Mouse (Mus musculus) adrenal gland, adult 18-20 months (tissue): ENCODE data around the gene Taf13. TPM values are rescaled to one million over a fixed set of nuclear protein-coding genes. Genes with fewer than 3 reads are reported as not detected.
"Not testable (repeated sequence)": the region's sequence is repeated elsewhere in the genome, so short reads cannot be mapped to it uniquely, and the experiment has no call there.

Source experiments
- DNase-seq, 2 experiments: peaks; one replicate each; pipeline ENCODE4 v3.0.0; 2021 to 2022; ENCODE audit warnings: low spot score in 2 of 2
- long read RNA-seq, 2 experiments: library from polyadenylated mRNA; stranded (forward); transcript quantifications; one replicate each; pipeline ENCODE4 v2.0.0; 2021
- total RNA-seq, 2 experiments: library from RNA; stranded (reverse); gene quantifications; 1 replicate in 1 of 2; 2 replicates in 1 of 2; pipeline ENCODE4 v1.2.3; 2021

Gene Taf13
- total RNA-seq = 10 to 100 TPM; 29.2 to 30.5 TPM
- long read RNA-seq, experiment 1, transcript Taf13-204 (4 exons, 2,443 nt) = major isoform, 12 of 16 reads
- long read RNA-seq, experiment 1, partial matches to known transcripts = 2 of 16 reads
- long read RNA-seq, experiment 1, other reads (novel, unspliced or antisense) = 1 of 16 reads
- long read RNA-seq, experiment 2, transcript Taf13-204 (4 exons, 2,443 nt) = major isoform, 47 of 53 reads
- long read RNA-seq, experiment 2, partial matches to known transcripts = 1 of 53 reads
- long read RNA-seq, experiment 2, other reads (novel, unspliced or antisense) = 3 of 53 reads

DNA sequence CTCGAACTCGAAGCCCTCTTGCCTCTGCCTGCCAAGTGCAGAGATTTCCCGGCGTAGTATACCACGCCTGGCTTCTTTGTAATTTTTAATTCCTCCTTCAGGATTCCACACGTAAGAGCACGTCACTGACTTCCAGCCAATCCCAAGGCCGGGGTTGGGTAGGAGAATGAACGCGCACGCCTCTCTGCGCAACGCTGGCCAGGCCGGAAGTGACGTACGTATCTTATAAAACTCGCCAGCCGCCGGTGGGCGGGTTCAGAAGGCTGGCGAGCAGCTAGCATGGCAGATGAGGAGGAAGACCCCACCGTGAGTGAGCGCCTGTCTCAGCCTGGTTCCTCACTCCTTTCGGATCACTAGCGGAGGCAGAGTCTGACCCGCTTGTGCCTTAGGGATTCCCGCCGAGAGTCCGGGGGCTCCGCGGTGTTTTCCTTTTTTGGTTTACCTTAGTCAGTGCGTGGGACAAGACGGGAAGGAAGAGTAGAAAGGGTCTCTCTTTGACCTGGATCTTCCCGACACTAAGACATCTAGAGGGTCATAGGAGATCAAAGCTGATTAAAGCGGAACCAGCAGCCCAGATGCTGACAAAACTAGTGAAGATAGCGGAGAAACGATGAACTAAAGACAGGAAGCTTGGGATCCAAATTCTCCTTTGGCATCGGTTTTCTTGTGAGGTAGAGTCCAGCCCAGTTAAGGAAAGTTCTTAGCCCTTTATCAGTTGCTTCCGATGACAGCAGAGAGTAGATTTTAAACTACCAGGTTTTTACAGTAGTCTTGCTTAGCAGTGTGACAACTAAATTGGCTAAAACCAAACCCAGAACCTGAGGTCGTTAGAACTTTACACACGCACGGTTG lies at the start of gene Taf13:
Taf13 (plus strand) TSS at position 256 of the 852 bp plus-strand sequence.
- DNase-seq = peak; percentile 97

DNA sequence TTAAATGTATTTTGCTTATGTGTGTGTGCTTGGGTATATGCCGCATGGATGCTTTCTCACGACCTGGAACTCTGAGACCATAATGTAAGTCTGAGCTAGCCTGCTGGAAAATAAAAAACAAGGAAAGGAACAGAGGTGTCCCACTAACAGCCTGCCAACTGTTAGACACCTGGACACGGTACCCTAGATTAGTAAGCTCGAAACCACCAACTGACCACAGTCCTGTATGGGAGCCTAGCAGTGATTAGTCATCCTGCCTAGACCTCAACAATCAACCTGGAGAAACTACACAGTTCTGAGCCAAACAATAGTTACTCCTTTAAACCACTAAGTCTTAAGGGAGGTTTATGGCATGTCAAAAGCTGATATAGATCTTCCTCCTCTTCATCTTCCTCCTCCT lies 48.1 kb upstream of the Taf13 start:
- no peak for DNase-seq

DNA sequence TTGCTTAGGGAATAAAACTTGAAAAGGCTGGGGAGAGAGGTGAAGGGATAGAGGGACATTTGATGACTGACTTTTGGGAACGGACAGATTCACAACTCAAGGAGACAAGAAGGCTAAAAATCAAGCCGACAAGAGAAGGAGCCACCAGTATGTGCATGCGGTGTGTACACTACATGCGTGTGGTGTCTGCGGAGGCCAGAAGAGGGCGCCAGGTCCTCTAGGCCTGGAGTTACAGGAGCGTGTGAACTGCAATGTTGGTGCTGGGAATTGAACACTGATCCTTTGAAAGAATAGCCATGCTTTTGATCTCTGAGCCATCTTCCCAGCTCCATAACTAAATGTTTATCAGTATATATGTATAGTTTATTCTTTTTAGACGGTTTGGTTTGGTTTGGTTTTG lies 43.0 kb upstream of the Taf13 start:
- DNase-seq = no peak

DNA sequence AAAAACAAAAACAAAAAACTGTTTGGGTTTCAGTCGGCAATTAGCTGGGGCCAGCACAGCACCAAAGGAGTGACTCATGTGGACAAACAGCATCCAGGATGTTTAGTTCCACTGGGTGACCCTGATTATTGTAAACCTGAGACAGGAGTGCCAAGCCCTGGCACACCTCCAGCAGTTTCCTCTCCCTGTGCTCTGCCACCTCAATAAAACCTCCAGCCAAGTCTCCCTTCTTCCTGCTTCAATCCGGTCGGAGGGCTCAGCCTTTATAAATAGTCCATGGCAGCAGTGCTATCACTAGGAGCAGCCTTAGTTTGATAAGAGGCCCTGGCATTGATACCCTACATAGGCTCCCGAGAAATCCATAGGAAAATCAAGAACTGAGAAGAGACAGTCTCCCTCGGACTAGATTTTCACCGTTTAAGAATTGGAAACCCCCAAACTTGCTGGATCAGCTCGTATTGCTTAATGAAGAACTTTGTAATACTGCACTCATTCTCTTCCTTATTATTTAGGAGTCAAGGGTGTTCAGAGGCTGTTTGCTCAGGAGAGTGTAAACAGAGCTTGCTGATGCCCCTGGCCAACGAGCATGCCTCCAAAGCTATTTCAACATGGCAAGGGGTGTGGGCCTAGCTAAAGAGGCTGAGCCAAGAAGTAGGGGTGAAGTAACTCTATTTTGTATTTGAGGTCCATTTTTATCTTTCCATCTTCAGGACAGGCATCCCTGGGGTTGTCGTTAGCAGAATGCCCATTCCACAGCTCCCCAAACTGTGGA lies 38.2 kb upstream of the Taf13 start:
- DNase-seq = no peak

DNA sequence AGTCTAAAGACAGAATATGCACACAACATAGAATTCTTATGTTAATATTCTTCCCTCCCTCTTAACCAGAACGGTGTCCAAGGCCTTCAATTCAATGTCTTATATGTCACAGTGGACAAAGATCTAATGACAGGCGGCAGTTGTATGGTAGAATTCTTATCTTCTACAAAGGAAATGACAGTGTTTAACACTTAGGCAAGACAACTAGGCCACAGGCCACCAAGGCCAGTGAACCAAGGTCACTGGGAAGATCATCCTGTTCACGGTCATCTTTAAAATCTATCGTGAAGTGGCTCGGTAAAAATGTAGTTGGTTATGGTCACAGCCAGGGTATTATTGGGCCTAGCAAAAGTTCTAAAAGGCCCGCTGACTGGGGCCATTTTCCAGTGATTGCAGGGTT lies 37.5 kb upstream of the Taf13 start, which contains the start of gene 1700013F07Rik:
1700013F07Rik (plus strand) TSS at position 200 of the 400 bp plus-strand sequence.
- no peak for DNase-seq

DNA sequence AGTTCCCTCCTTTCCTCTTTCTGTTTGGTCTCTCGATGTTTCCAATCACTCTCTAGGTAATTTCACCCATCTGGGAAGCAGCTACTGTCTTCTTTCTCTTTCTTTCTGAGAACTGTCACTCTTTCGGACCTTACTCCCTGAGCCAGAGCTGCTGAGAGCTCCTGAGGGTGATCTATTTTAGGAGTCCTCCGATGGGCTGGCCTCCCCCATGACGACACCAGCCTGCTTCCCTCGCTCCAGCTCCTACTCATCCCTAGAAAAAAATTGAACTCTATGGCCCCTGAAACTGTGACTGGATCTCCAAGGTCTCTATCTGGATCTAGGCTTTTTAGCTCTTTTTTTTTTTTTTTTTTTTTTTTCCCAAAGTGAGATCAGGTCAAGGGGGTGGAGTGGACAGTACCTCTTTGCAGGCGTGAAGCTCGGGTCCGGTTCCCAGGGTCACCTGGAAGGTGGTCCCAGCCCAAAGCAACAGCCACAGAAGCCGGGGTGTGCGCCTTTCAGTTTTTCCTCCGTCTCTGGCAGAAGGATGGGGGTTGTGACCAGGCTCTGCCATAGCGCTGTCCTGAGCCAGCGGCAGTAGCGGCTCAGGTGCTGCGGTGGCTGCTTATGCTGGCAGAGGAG lies 35.5 kb upstream of the Taf13 start:
- DNase-seq = no peak

DNA sequence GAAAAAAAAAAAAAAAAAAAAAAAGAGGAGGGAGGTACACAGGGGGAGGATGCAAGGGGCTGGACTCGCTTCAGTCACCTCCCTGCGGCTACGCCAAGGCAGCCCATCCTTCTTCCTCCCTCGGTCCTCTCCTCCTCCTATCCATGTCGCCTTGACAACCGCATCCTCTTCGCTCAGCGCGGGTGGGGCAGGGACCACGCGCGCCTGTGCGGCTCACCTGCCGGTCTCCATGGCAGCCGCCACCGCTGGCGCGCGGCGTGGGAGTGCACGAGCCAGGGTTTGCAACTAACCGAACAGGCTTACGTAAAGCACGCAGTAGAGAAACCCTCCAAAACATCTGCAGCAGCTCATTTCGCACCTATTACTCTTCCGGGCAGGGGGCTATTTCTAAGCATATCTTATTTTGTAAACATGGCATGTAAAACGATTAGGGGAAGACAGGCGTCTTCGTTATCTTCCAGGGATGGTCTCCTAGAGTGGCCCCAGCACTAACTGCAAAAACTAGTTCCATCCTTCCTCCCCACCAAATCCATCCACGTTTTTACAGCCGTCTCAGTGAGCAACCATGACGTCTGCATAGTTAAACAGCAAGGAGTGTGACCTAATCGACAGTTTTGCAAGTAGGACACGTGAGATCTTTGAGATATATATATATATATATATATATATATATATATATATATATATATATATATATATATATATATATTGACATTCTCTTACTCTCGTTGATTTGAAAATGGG lies 34.8 kb upstream of the Taf13 start, which contains the start of gene 5330417C22Rik:
5330417C22Rik (minus strand) TSS at position 20 of the 744 bp plus-strand sequence.
- peak; percentile 27 to 35 for DNase-seq

DNA sequence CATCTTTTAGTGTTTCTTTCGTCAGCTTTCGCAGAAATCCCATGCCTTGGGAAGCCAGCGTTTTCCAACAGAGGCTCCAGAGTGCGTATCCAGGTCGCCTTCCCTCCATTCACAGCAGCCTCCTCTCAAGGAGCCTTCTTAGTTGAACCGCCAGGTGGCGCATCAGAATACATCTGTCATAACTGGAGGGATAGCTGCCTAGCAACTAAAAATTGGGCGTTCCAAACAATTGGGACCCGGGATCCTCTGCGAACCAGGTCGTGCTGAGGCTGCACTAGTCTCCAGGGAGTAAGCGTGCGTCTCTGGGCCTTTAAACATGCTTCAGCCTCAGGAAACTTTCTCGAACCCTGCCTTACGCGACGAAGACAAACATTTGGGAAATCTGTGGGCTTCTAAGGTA lies 34.2 kb upstream of the Taf13 start:
- DNase-seq = peak; percentile 78 to 79

DNA sequence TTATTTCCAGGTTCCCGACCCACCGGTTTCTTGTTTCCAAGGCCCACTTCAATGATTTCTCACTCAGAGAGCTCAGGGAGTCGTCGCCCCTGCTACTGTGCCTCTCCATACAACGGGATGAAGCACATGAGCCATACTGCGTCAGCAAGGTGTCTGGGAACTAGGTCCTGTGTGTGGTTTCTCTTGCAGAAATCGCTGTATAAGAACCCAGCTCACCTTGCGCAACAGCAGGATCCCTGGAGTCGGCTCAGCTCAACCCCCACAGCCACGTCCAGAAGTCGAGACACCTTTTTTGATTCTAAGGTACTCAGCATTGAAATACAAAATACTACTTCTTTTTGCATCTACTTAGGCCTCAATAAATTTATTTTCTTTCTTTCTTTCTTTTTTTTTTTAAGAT lies 29.2 kb upstream of the Taf13 start:
- no peak for DNase-seq

DNA sequence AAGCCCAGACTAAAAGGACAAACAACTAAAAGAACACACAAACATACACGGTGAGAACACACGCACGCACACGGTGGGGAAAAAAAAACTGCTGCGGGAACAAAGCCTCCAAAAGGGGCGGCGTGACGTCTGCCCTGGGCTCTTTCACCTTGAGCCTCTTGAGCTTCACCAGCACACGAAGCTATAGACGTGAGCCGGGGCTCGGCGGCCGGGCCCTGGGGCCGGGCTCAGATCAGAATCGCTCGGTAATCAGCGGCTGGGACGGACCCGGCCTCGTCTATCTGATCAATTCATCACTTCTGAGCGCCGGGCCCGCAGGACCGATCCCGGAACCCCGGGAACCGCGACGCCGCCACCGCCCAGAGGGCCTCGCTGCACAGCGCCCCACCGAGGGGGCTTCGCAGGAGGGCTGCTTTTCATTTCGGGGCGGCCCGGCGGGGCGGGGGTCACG lies 17.4 kb upstream of the Taf13 start:
- peak in 1 of 2 experiments; percentile 35 for DNase-seq

DNA sequence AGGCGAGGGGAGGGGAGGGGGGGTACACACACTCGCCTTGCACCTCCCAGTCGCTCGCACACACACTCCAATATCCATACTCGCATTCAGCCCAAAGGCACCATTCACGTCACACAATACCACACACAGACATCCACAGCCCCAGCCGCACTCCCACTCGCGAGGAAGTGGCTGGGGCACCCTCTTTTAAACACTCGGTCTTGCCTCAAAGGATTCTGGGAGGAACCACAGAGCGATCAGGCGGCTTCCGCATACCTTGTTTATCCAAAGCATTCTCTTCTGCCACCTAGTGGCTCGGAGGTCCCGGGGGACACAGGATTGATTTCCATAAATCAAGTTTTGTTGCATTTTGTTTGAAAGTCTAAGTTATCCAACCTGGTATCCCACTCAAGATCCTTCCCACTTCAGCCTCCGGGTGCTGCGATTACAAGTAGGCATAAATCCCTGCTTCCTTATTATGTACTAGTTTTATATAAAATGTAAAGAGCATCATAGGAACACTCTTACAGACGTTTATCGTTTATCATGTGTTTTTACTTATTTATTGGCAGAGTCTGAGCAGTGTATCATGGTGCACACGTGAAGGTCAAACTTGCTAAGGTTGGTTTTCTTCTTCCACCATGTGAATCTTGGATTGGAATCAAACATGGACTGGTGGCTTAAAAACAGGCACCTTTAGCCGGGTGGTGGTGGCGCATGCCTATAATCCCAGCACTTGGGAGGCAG lies 16.7 kb upstream of the Taf13 start:
- DNase-seq = peak; percentile 89

DNA sequence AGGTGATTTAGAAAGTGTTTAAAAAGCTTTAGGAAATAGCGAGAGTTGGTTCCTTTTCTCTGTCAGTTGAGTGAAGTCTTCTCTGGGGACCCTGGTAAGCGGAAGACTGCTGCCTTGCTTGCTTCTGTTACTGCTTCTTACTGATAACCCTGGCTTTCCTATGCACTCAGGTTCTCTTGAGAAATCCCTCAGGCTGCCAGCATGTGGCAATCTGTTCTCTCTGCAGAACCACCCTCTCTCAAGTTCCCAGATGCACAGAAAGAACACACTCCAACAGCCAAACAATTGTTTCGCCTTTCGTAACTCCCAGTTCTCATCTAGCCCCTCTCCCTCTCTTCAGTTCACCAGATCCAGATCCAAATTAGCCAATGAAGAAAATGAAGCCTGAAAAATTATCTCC lies 13.6 kb upstream of the Taf13 start:
- DNase-seq = no peak

DNA sequence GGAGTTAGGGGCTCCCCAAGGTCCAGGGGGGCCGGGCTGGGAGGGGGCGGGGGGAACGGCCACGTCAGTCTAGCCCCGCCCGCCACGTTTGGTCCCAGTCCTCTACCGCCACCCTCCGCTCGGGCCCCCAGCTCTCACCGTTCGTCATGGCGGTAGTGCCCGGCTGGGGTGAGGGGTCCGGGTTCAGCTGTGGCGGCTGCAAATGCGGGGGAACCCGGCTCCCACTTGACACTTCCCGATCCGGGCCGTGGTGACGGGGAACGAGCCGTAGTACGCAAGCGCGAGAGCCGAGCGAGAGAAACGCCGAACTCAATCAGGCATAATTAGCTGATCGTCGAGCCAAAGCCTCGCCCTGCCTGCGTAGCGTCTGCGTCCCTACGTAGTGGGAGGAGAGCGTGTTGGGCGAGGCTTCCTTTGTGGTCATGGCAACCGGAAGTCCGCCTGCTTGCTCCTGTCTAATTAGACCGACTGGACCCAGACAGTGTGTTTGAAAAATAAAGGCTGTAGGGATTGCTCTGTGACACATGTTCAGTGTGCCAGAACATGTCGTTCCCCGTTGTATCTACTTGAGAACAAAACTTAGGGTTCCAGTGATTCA lies 9.3 kb upstream of the Taf13 start, which contains the start of gene Tmem167b:
Tmem167b (minus strand) TSS at position 334 of the 598 bp plus-strand sequence.
- DNase-seq = peak; percentile 86 to 94

DNA sequence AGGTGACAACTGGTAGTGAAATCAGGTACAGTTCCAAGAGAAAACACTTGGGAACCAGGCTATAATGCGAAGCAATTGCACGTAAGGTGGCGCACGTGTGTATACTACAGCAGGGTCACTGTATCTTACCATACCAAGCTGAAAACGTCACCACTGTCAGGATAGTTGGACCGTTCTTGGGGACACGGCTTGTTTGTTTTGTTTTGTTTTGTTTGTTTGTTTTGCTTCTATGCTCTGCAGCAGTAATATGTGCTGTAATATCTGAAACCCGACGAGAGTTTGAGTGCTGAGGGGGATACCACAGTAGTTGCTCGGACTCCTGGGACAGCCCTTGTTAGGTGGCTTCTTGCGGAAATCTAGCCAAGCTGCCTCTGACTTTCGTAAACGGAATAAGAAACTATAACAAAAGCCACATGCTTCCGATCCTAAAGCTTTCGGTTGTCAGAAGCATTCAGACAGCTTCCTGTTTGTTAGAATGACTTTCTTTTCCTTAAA lies 8.7 kb upstream of the Taf13 start:
- peak in 1 of 2 experiments; percentile 22 for DNase-seq

DNA sequence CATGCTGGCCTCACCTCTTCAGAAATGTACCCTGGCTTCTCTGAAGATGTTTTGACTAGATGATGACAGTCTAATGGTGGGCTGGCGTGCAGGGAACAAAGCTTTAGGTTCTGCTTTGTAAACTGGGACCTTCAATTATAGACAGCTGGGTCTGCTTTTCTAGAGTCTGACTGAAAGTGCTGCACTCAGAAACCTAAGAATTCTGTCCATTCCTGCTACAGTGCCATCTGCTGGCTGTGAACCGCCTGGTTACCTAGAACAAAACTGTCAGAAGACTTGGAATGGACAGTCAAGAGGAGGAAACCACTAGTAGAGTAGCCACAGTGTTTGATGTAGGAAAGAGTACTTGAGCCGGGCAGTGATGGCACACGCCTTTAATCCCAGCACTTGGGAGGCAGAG lies 8.2 kb upstream of the Taf13 start:
- DNase-seq = peak; percentile 71 to 78

DNA sequence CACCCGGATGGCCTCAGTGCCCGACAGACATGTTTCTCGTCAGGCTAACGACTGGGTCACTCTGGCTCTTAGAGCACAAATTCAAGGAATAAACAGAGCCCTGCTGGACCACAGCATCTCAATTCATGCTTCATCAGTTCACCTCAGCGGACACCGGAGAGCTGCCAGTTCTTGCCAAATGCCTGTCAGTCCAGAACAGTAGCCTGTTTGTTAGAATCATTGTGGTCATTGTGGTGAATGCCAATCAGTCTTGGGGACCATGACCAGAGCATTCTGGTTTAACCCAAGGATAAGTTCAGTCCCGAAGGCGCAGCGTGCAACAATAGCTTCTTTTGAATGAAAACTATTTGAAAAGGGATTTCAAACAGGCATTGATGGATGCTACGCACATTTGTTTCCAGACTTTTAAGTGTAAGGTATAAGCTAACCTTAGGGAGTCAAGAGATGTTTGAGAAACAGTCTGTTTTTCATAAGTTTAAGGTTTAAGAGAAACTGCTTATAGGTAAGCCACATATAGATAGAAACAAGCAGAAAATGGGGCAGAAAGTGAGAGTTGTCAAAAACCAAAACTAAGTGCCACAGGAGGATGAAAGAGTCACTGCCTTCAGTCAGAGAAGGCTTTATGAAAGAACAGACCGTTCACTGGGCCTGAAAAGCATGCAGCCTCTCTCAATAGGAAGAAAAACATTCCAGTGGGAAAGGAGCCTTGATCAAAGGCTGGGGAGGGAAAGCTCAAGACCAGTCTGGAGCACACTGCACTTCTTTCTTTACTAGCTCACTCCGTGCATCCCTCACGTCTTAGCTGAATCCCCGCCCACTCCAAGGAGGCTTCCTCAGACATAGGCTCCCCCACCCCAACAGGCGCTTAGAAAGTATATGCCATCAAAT lies 3.3 kb upstream of the Taf13 start:
- no peak for DNase-seq

DNA sequence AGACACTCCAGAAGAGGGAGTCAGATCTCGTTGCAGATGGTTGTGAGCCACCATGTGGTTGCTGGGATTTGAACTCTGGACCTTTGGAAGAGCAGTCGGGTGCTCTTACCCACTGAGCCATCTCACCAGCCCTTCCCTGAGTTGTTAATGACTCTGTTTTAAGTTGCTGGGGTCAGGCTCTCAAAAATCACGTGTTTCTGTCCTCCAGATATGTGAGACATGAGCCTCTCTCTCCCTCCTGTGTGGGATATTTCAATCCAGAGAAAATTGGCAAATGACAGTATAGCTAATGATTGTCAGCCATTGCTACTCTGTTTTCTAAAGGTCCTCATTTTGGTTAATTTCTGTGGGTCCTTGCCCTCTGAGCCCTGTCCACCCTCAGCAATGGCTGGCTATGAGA lies 1.9 kb upstream of the Taf13 start:
- not testable (repeated sequence) for DNase-seq

DNA sequence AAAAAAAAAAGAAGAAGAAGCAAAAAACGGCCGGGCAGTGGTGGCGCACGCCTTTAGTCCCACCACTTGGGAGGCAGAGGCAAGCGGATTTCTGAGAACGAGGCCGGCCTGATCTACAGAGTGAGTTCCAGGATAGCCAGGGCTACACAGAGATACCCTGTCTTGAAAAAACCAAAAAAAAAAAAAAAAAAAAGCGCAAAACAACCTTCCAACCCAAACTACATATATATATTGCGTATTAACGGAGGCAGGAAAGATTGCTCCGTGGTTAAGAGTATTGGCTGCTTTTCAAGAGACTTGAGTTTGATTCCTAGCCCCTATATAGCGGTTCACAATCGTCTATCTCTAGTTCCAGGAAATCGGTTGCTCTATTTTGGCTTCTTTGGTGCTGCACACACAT lies 685 bp upstream of the Taf13 start:
- DNase-seq = no peak
